Mouse (Mus musculus) urinary bladder, postnatal 4 days (tissue): ENCODE data around the gene Gphn.
"Not testable (repeated sequence)": the region's sequence is repeated elsewhere in the genome, so short reads cannot be mapped to it uniquely, and the experiment has no call there.

Experiments used
- DNase-seq, 2 experiments: peaks; one replicate each; pipeline ENCODE4 v3.0.0; 2021 to 2022; ENCODE audit warnings: low spot score in 2 of 2

Gene Gphn

GRCm38 (mm10) chr12:78332107-78332506 lies 105.9 kb downstream of the Gphn start:
- DNase-seq = no peak

DNA sequence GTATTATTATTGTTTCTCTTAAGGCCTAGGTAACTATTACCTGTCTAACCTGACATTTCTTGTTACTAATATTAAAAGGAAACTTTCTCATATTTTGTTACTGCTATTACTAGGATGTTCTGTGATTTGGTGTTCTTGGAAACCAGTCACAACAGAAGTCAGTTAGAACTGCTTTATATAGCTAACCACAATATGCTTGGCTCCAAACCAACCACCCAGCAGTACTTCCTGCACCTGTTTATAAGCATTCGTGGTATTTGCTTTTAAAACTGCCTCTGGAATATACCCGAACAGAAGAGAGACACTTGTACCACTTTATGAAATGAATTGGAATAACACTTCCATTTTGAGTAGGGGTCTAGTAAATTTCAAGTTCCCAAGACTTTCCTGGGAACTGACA lies 130.3 kb downstream of the Gphn start:
- no peak for DNase-seq

DNA sequence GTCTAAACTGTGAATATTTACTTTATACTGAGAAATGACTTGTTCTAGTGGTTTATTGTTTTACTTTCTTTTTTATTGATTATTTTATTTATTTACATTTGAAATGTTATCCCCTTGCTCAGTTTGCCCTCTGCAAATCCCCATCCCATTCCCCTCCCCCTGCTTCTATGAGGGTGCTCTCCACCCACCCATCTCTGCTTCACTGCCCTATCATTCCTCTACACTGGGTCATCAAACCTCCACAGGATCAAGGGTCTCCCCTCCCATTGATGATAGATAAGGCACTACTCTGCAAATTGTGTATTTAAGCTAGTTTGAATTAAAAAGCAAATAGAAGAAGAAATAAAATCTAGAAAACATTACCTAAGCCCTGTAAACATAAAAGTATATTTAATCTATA lies 163.1 kb downstream of the Gphn start:
- DNase-seq = no peak

GRCm38 (mm10) chr12:78395297-78395696 lies 169.1 kb downstream of the Gphn start:
- DNase-seq = no peak

DNA sequence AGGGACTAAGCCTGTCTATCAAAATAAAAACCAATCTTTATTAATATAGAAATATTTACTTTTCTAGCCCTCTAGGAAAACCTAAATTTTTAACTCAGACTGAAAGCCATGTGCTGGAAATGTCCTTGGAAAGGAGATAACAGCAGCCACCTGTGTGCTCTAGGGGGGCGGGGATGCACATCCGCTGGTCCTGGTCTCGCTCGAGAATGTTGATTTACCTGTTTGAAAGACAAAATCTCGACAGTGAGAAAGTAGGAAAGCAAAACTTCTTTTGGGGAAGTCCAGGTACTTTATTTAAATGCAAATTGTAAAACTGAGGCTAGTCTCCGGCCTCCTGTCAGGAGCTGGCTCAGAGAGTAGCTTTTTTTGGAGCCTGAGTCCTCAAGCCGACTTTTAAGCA lies 181.3 kb downstream of the Gphn start:
- not testable (repeated sequence) for DNase-seq

- no peak for DNase-seq
Measured at GRCm38 (mm10) chr12:78522176-78522575, 296.0 kb downstream of the Gphn start.

- no peak for DNase-seq
Measured at GRCm38 (mm10) chr12:78522804-78523394, 296.7 kb downstream of the Gphn start.

DNA sequence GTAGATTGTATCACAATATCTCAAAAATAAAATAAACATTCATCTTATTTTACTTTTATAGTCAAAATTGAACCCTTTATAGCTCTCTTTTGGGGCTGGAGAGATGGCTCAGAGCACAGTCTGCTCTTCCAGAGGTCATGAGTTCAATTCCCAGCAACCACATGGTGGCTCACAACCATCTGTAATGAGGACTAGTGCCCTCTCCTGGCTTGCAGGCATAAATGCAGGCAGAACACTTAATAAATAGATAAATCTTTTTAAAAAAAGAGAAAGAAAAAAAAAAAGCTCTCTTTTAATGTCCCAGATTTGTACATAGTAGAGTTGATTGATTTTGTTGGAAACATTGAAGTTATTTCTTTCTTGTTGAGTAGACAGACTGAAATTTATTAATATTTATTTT lies 311.4 kb downstream of the Gphn start:
- DNase-seq = not testable (repeated sequence)

DNA sequence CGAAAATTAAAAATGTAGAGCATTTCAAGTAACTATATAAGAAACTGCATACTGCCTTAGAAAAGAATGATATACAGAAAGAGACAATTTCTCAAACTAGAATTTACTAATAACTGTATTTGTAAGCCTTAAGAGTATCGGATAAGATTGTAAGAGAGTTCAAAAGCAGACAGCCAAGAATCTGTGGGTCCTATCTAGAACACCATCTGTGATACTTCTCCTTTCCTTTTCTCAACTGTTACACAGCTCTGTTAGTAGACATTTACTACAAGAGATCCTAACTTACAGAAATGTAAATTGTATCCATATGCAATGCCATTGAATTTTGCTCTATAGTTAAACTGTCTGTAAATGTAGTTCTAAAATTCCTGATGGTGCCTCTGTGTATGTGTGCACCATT lies 324.7 kb downstream of the Gphn start:
- DNase-seq = no peak

GRCm38 (mm10) chr12:78631816-78632215 lies 405.6 kb downstream of the Gphn start:
- DNase-seq = no peak

- no peak for DNase-seq
Measured at GRCm38 (mm10) chr12:78639466-78639865, 413.3 kb downstream of the Gphn start.

DNA sequence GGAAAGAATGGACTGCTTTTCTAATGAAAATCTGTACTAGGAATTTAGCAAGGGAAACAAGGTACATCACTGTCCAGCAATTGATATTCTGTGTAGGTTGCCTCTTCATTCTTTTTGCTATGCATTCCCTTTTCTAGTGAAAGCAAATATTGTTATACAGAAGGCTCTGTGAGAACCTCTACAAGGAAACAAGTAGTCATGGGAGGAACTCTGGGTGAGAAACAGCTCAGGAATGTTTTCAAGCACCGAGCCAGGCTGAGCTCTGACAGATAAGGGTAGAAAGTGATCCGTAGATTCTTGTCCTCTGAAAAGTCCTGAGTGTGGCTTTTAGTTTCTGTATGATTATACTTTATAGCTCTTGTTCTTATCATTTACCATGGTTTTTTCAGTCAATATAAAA lies 413.9 kb downstream of the Gphn start:
- DNase-seq = no peak

GRCm38 (mm10) chr12:78641220-78641619 lies 415.0 kb downstream of the Gphn start:
- DNase-seq = no peak

DNA sequence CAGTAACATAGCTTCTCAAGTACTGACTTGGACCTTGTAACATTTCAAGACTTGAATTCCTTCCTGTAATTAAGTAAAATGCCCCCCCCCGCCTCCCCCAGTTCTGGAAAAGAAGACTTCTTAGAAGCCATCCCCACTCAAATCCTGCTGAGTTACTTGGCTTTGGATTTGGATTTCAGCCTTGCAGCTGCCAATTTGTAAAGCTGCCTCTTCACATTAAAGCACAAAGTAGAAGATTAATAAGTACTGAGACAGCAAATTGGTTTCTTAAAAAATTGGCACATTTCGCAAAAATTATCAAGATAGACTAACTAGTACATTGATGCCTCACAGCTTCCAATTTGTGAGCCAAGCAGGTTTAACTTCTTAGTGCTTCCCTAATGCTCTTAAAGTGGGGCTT lies 417.5 kb downstream of the Gphn start:
- DNase-seq = no peak

DNA sequence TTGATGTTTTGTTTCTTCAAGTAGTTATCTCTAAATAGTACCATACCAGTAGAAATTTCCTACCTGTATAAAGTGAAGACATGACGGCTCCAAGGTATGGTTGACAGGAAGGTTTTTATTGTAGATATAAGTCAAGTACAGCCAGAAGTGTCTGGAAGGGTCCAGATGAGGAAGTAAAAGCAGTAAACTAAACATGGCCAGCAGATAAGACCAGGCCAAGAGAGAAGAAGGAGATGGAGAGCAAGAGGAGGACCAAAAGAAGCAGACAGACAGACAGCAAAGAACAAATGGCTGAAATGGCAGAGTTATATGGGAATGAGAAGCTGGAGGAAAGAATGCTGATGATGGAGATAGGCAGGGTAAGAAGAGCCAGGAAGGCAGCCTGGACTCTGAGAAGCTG lies 419.1 kb downstream of the Gphn start:
- DNase-seq = no peak

- DNase-seq = no peak
Measured at GRCm38 (mm10) chr12:78659718-78660304, 433.6 kb downstream of the Gphn start.

DNA sequence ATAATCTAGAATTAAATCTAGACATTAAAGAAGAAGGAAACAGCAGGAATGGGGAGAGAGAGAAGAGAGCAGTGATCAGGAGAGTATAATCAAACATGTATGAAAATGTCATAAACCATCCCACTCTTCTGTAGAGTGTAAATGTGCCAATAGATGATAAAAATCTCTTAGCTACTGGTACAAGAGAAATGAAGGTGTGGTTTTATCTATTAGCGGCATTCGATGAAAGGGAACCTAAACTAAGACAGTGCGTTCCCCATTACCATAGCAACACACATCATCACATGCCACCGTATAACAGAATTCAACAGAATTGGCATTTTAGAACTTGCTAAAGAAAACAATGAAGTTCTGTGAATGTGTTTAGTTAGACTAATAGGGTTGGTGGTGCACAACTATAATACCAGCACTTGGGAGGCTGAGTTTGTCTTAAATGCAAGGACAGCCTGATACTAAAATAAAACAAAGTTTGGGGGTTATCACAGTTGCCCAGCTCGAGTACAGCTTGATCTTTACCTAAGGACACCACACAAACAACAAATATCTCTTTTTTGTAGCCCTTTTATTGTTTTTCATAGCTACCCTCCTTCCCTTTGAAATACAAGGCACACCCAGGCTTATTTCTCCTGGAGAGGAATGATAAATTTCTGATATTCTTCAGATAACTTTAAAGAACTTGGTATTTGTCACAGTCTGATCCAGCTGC lies 452.1 kb downstream of the Gphn start:
- no peak for DNase-seq

- DNase-seq = no peak
Measured at GRCm38 (mm10) chr12:78678807-78679189, 452.6 kb downstream of the Gphn start.

DNA sequence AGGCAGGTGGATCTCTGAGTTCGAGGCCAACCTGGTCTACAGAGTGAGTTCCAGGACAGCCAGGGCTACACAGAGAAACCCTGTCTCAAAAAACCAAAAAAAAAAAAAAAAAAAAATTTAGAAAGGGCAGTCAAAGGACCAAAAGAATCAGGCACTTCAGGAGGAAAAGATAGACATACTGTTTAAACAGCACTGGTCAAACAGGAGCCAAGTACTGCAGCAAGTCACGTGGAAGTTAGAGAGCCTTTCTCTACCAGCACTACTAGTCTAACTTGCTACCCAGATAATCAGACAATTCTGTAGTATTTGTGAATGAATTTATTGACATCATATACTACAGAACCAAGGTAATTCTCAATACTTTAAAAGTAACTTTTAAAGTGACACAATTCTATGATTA lies 454.9 kb downstream of the Gphn start:
- DNase-seq = no peak

GRCm38 (mm10) chr12:78682279-78682678 lies 456.1 kb downstream of the Gphn start:
- DNase-seq = no peak

DNA sequence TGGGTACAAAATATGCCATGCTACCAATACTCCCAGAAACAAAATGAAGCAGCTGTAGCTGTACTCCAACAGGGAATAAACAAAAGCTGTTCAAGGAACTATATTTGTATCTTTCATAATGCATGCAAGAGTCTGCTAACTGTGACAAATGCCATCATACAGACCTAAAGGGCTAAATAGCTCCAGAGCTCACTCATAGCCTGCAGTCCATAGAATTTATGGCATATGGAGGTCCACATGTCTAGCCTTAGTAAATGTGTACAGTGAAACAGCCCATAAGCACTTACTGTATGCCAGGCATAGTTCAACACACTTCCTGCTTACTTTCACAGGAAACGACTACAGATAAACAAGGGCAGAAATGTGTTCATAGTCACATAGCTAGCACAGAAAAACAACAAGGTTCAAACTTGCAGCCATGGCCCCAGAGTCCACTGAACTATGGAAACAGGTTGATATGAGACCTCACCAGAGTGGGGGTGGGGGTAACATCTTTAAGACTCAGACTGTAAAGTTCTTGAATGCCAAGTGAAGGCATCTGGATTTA lies 459.6 kb downstream of the Gphn start:
- no peak for DNase-seq

- DNase-seq = no peak
Measured at GRCm38 (mm10) chr12:78688876-78689275, 462.7 kb downstream of the Gphn start.

GRCm38 (mm10) chr12:78691325-78691724 lies 465.1 kb downstream of the Gphn start, which contains the start of gene Fam71d:
TSS of gene Fam71d (plus strand) at chr12:78691535.
- no peak for DNase-seq
